Mouse (Mus musculus): ENCODE measurements at regions not wholly inside any gene's neighbourhood (a gene's known extent, or its start where the extent isn't known, plus 50 kb on each side); places are given as distances from the start of the nearest gene placed in this dataset.

DNA sequence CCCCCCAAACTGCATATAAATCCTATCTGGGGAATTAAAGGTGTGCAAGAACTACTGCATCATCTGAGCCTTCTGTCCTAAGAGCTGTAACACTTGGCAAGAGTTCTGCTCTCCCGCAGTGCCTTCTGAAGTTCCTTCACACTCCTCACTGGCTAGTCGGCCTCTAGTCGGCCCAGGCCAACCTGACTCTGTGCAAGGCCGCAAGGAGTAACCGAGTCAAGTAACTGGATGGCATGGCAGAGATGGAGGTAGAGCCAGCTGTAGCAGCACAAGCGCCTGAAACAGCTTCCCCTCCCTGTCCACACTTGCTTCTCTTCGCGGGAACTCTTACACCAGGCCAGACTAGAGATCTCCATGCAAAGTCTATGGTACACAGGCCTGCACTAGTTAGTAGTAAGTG lies 179.7 kb upstream of the Igbp1b start:
- 92% methylated on average over 8 of the region's 8 CpGs for WGBS
- no peak overlapping the region for H3K4me2 ChIP-seq (ENCODE audit: low read length)
- ATAC-seq (no peak), DNase-seq (ENCODE audit: low spot score) (no peak)
- no peak overlapping the region for H3K4me3 ChIP-seq (ENCODE audit: low read depth, low read length)
- H3K27ac ChIP-seq (ENCODE audit: low read depth, low read length) = no peak overlapping the region
- no peaks in the 10 kb centered on the region for H3K4me1 ChIP-seq (ENCODE audit: control insufficient read depth, insufficient read depth, low read length)
- H3K9me3 ChIP-seq (replicated peaks; ENCODE audit: control insufficient read depth, low read length) = no peaks in the 10 kb centered on the region
- no peak overlapping the region for H3K9ac ChIP-seq (ENCODE audit: low read length)
- H3K36me3 ChIP-seq (ENCODE audit: control insufficient read depth, insufficient read depth, low read length) = no peaks in the 10 kb centered on the region
- no peaks in the 10 kb centered on the region for H3K27me3 ChIP-seq (replicated peaks; ENCODE audit: control insufficient read depth, insufficient read depth, low read length)

DNA sequence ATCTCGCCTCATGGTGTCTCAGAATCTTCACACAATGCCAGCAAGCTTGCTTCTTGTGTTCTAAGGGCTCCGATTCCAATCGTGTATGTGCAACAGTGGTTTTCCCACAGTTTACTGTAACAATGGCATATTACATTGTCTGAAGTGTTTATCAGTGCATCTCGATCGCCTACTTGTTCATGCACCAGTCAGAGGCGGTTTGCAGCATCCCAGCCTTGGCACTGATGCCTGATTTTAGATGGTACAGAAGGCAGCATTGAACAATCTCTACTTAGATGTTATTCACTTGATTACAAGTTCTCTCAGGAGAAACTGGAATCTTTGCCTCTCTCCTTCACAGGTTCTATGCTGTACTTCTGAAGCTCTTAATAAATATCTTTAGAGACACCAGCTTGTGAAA lies 176.5 kb upstream of the Igbp1b start:
- ATAC-seq = no peak
- no peaks in the 10 kb centered on the region for H3K27me3 ChIP-seq (replicated peaks; ENCODE audit: control insufficient read depth, insufficient read depth, low read length)
- no peaks in the 10 kb centered on the region for H3K36me3 ChIP-seq (ENCODE audit: control insufficient read depth, insufficient read depth, low read length)
- no peak overlapping the region for H3K27ac ChIP-seq (ENCODE audit: low read depth, low read length)
- H3K4me2 ChIP-seq (ENCODE audit: low read length) = no peak overlapping the region
- 91% methylated on average over 6 of the region's 6 CpGs for WGBS
- H3K4me3 ChIP-seq (ENCODE audit: low read depth, low read length) = no peak overlapping the region
- no peaks in the 10 kb centered on the region for H3K9me3 ChIP-seq (replicated peaks; ENCODE audit: control insufficient read depth, low read length)
- no peak for DNase-seq (ENCODE audit: low spot score)
- no peaks in the 10 kb centered on the region for H3K4me1 ChIP-seq (ENCODE audit: control insufficient read depth, insufficient read depth, low read length)
- no peak overlapping the region for H3K9ac ChIP-seq (ENCODE audit: low read length)

DNA sequence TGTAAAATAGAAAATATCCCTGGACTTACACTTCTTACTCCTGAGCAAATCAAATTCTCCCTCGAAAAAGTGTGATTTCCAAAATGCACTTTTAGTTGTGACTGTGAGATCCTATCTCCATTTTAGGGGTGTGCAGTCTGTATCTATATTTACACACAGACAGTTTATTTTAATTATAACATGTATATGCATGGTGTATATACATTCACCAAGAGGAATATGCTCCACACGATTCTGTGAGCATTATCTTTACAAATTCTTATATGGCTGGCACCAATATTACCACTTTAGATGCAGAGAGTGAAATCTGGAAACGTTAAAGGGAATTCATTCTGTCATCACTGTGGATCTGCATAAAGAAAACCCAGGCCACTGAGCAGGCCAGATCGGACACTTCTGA lies 143.5 kb upstream of the Igbp1b start:
- H3K4me3 ChIP-seq (ENCODE audit: low read depth, low read length) = no peak overlapping the region
- H3K36me3 ChIP-seq (ENCODE audit: control insufficient read depth, insufficient read depth, low read length) = no peaks in the 10 kb centered on the region
- WGBS = 76% methylated on average over 4 of the region's 4 CpGs
- ATAC-seq (no peak), DNase-seq (ENCODE audit: low spot score) (no peak)
- H3K27me3 ChIP-seq (replicated peaks; ENCODE audit: control insufficient read depth, insufficient read depth, low read length) = no peaks in the 10 kb centered on the region
- no peak overlapping the region; the same call in 1 of the 2 replicates for H3K27ac ChIP-seq (ENCODE audit: low read depth, low read length)
- no peaks in the 10 kb centered on the region for H3K9me3 ChIP-seq (replicated peaks; ENCODE audit: control insufficient read depth, low read length)
- H3K4me2 ChIP-seq (ENCODE audit: low read length) = no peak overlapping the region
- H3K9ac ChIP-seq (ENCODE audit: low read length) = no peak overlapping the region
- no peaks in the 10 kb centered on the region for H3K4me1 ChIP-seq (ENCODE audit: control insufficient read depth, insufficient read depth, low read length)

DNA sequence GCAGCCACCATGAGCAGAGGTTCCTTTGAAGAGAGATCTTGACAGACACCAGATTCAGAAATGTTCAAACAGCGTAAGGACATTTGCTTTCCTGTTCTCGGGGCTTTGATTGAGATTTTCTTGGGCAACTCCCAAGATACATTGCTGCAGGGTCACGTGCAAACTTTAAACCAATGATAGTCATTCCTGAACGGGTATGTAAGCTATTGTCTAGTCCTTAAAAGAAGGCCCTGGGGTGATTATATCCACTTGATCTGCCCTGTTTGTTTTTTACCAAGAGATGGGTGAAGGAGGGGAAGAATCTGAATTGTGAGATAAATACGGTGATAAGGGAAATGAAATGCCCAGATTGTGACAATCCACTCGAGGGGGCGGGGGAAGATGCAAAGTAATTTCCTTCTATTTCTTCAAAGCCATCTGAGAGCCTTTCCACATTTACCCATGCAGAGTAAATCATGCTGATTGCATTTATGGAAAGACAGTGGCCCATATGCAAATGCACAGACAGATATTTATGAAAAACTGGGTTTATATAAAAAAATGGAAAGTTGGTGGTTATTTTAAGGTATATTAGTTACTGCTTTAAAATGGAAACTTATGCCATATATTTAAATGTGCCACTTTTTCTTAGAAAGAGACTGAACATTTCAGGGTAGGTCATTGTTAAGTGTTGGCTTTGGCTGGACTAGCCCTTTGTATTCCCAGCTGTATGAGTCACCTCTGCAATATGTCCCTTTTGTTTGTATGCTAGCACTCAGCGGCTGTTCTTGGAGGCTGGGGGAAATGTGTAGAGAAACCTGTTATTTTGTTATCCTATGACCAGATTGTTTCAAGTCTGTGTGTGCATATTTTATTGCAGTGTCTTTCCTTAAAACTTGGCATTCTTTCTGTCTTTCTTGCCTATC lies 142.7 kb upstream of the Igbp1b start:
- Histone ChIP-seq H3K27me3 (replicated peaks; ENCODE audit: control insufficient read depth, insufficient read depth, low read length) (no peaks in the 10 kb centered on the region), H3K9me3 (replicated peaks; ENCODE audit: control insufficient read depth, low read length) (no peaks in the 10 kb centered on the region), H3K9ac (ENCODE audit: low read length) (no peak overlapping the region), H3K4me2 (ENCODE audit: low read length) (no peak overlapping the region), H3K4me1 (ENCODE audit: control insufficient read depth, insufficient read depth, low read length) (no peaks in the 10 kb centered on the region), H3K36me3 (ENCODE audit: control insufficient read depth, insufficient read depth, low read length) (no peaks in the 10 kb centered on the region), H3K27ac (ENCODE audit: low read depth, low read length) (no peak overlapping the region), H3K4me3 (ENCODE audit: low read depth, low read length) (no peak overlapping the region)
- ATAC-seq (peak; percentile 80), DNase-seq (ENCODE audit: low spot score) (peak; percentile 53)
- WGBS = 57% methylated on average over 8 of the region's 8 CpGs

DNA sequence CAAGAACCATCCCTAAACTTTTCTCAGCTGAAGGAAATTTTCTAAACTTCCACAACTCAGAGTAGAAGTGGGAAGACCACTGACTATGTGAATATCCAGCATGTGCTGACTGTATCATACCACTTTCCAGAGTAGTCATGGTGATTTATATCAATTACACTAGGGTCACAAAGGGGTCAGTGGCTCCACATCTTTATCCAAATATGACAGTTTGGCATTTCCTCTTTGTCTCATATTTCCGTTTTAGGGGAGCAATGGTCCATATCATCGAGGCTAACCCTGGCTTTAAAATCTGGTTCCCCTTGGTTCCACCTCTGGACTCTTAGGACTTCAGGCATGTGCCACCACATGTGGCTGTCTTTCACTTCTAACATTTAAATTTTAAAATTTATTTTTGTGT lies 136.4 kb upstream of the Igbp1b start:
- H3K27ac ChIP-seq (ENCODE audit: low read depth, low read length) = no peak overlapping the region
- no peaks in the 10 kb centered on the region for H3K27me3 ChIP-seq (replicated peaks; ENCODE audit: control insufficient read depth, insufficient read depth, low read length)
- H3K9ac ChIP-seq (ENCODE audit: low read length) = no peak overlapping the region
- no peak overlapping the region for H3K4me2 ChIP-seq (ENCODE audit: low read length)
- DNase-seq (ENCODE audit: low spot score) (no peak), ATAC-seq (no peak)
- 94% methylated on average over 2 of the region's 2 CpGs for WGBS
- no peaks in the 10 kb centered on the region for H3K36me3 ChIP-seq (ENCODE audit: control insufficient read depth, insufficient read depth, low read length)
- no peak overlapping the region for H3K4me3 ChIP-seq (ENCODE audit: low read depth, low read length)
- H3K9me3 ChIP-seq (replicated peaks; ENCODE audit: control insufficient read depth, low read length) = no peaks in the 10 kb centered on the region
- H3K4me1 ChIP-seq (ENCODE audit: control insufficient read depth, insufficient read depth, low read length) = no peaks in the 10 kb centered on the region

DNA sequence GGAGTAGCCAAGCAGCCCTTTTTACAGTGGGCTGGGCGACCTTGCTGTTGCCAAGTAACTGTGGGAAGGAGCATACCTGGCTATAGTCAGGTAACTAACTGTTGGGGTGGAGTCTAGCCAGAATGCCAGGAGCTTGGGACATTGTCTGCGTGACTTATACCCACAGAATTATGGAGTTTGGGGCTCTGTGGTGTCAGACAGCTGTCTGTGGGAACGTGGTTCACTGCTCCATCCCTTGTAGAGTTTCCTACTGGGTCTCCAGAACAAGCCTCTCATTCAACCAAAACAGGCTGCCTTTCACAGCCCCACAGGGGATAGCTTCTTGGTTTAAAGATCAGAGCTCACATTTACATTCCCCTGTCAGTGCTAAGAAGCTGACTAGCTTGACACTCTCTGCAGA lies 134.5 kb upstream of the Igbp1b start:
- no peak overlapping the region for H3K4me3 ChIP-seq (ENCODE audit: low read depth, low read length)
- H3K4me2 ChIP-seq (ENCODE audit: low read length) = no peak overlapping the region
- WGBS = 61% methylated on average over 3 of the region's 3 CpGs
- H3K27ac ChIP-seq (ENCODE audit: low read depth, low read length) = no peak overlapping the region
- no peak for ATAC-seq
- H3K4me1 ChIP-seq (ENCODE audit: control insufficient read depth, insufficient read depth, low read length) = no peaks in the 10 kb centered on the region
- DNase-seq (ENCODE audit: low spot score) = no peak
- no peaks in the 10 kb centered on the region for H3K9me3 ChIP-seq (replicated peaks; ENCODE audit: control insufficient read depth, low read length)
- H3K27me3 ChIP-seq (replicated peaks; ENCODE audit: control insufficient read depth, insufficient read depth, low read length) = no peaks in the 10 kb centered on the region
- no peak overlapping the region for H3K9ac ChIP-seq (ENCODE audit: low read length)
- no peaks in the 10 kb centered on the region for H3K36me3 ChIP-seq (ENCODE audit: control insufficient read depth, insufficient read depth, low read length)

DNA sequence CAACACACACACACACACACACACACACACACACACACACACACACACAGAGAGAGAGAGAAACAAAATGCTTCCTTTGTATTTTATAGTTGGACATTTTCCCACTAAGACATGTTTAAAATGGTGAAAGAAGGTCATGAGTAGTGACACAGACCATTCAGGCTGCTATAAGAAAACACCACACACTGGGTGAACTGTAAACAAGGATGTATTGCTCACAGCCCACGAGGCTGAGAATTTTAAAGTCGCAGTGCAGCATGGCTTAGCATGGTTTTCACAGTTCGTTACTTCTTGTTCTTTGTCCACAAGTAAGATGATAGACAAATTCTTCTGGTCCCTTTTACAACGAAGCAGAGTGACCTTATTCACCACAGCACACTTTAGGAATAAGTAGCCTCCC lies 124.6 kb upstream of the Igbp1b start:
- Histone ChIP-seq H3K4me3 (ENCODE audit: low read depth, low read length) (no peak overlapping the region), H3K36me3 (ENCODE audit: control insufficient read depth, insufficient read depth, low read length) (no peaks in the 10 kb centered on the region), H3K9me3 (replicated peaks; ENCODE audit: control insufficient read depth, low read length) (no peaks in the 10 kb centered on the region), H3K27ac (ENCODE audit: low read depth, low read length) (no peak overlapping the region), H3K4me2 (ENCODE audit: low read length) (no peak overlapping the region), H3K9ac (ENCODE audit: low read length) (no peak overlapping the region), H3K27me3 (replicated peaks; ENCODE audit: control insufficient read depth, insufficient read depth, low read length) (no peaks in the 10 kb centered on the region), H3K4me1 (ENCODE audit: control insufficient read depth, insufficient read depth, low read length) (no peaks in the 10 kb centered on the region)
- DNase-seq (ENCODE audit: low spot score) = no peak
- ATAC-seq = peak; percentile 42; the same call in 1 of the 2 replicates
- 13% methylated on average over 4 of the region's 4 CpGs for WGBS

DNA sequence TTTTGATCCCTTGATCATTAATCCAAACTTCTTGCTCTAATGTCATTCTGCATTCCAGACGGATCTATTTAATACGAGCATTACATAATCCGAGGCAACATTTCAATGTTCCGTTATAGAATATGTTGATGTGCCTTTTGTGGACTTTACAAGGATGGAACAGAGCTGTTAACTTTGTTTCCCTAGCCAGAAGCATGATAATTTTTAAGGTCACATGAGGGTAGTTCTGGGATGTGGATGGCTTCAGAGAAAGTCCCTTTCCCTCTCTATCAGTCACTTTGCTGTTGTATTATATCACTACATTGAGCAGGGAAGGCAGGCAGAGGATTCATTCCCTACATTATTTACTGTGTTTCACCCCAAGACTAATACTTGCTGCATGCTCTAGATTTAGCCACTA lies 124.1 kb upstream of the Igbp1b start:
- Histone ChIP-seq H3K4me3 (ENCODE audit: low read depth, low read length) (no peak overlapping the region), H3K9ac (ENCODE audit: low read length) (no peak overlapping the region), H3K36me3 (ENCODE audit: control insufficient read depth, insufficient read depth, low read length) (no peaks in the 10 kb centered on the region), H3K27ac (ENCODE audit: low read depth, low read length) (no peak overlapping the region), H3K4me1 (ENCODE audit: control insufficient read depth, insufficient read depth, low read length) (no peaks in the 10 kb centered on the region), H3K9me3 (replicated peaks; ENCODE audit: control insufficient read depth, low read length) (no peaks in the 10 kb centered on the region), H3K4me2 (ENCODE audit: low read length) (no peak overlapping the region), H3K27me3 (replicated peaks; ENCODE audit: control insufficient read depth, insufficient read depth, low read length) (no peaks in the 10 kb centered on the region)
- no peak; the same call in 1 of the 2 replicates for ATAC-seq
- whole genome bisulfite sequencing = 60% methylated on average over 4 of the region's 4 CpGs
- no peak for DNase-seq (ENCODE audit: low spot score)

DNA sequence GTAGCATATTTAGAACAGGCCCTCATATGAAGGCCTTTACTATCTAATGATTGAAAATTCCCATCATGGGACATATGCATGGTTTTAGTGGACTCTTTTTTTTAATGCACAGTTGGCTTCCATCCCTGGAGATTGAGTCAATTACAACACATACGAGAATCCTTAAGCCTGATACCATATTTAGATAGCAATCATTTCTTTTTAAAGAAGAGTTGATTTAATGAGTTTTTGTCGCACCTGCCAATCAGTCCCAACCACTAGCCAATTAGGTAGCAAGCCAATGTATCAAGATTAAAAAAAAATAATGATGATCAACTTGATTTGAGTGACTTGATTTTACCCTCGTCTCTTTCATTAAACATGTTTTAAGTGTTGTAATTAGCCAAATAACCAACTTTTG lies 103.6 kb upstream of the Igbp1b start:
- peak; percentile 56 for DNase-seq (ENCODE audit: low spot score)

More for the DNA sequence above, 103.6 kb upstream of the Igbp1b start:
- Histone ChIP-seq H3K4me3 (ENCODE audit: low read depth, low read length) (no peak overlapping the region), H3K27ac (ENCODE audit: low read depth, low read length) (no peak overlapping the region), H3K4me2 (ENCODE audit: low read length) (no peak overlapping the region), H3K4me1 (ENCODE audit: control insufficient read depth, insufficient read depth, low read length) (no peaks in the 10 kb centered on the region), H3K27me3 (replicated peaks; ENCODE audit: control insufficient read depth, insufficient read depth, low read length) (peaks cover 3% of the 10 kb centered on the region; the same call in 1 of the 2 replicates), H3K9ac (ENCODE audit: low read length) (no peak overlapping the region), H3K9me3 (replicated peaks; ENCODE audit: control insufficient read depth, low read length) (no peaks in the 10 kb centered on the region), H3K36me3 (ENCODE audit: control insufficient read depth, insufficient read depth, low read length) (no peaks in the 10 kb centered on the region)
- ATAC-seq = peak; percentile 46; the same call in 1 of the 2 replicates
- WGBS = 41% methylated on average over 3 of the region's 3 CpGs

Data from forebrain, embryonic 14.5 days (tissue).